Mouse (Mus musculus) cortical plate, adult 2 months (tissue): ENCODE results near the gene Gcc2.
"Not testable (repeated sequence)": the region's sequence is repeated elsewhere in the genome, so short reads cannot be mapped to it uniquely, and the experiment has no call there.

Experiments used
- CTCF ChIP-seq: fragments of 200-500 bp; IDR thresholded peaks from 2 replicates; pipeline ENCODE4 v1.5.1; 2011; ENCODE audit warnings: mild to moderate bottlenecking, control low read depth, low read length; ENCODE audit not compliant: insufficient read depth; ENCODE audit errors: extremely low read depth
- POLR2A ChIP-seq: fragments of 200-500 bp; IDR thresholded peaks from 2 replicates; pipeline ENCODE4 v1.6.1; 2011; ENCODE audit warnings: mild to moderate bottlenecking, low read length, control low read depth; ENCODE audit not compliant: insufficient read depth; ENCODE audit errors: extremely low read depth

DNA sequence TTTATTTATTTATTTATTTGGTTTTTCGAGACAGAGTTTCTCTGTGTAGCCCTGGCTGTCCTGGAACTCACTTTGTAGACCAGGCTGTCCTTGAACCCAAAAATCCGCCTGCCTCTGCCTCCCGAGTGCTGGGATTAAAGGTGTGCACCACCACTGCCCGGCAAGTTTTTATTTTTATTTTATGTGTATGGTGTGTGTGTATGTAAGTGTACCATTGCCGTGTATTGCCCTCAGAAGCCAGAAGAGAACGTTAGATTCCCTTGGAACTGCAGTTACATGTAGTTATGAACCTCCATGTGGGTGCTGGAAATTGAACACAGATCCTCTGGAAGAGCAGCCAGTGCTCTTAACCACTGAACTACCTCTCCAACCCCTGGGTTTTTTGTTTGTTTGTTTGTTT is 72.5 kb downstream of the Gcc2 start:
- TF ChIP-seq CTCF, POLR2A: not testable (repeated sequence)
